Mouse (Mus musculus): ENCODE measurements around the gene Ifng. TPM values are rescaled to one million over a fixed set of nuclear protein-coding genes. Genes with fewer than 3 reads are reported as not detected.

The Ifng gene
- total RNA-seq (2014; rRNA removed) (0.68 TPM in 1 of 2 replicates, not detected in the other), polyA plus RNA-seq (2015; fragmentation: Nextera tagmentation; extraction: Ambion mirVana) (not detected in 2 replicates)

- Histone ChIP-seq H3K4me1 (ENCODE audit: insufficient read depth, low read length) (no peaks in the 10 kb centered on the region), H3K27me3 (ENCODE audit: insufficient read depth, low read length) (no peaks in the 10 kb centered on the region), H3K4me2 (ENCODE audit: low read depth, low read length) (no peak within 1 kb of the TSS), H3K27ac (no peak within 1 kb of the TSS), H3K36me3 (ENCODE audit: insufficient read depth, low read length) (no peaks in the 10 kb centered on the region), H3K4me3 (ENCODE audit: low read length) (no peak within 1 kb of the TSS), H3K9ac (replicated peaks; ENCODE audit: low read length) (no peak within 1 kb of the TSS), H3K9me3 (ENCODE audit: low read length) (no peaks in the 10 kb centered on the region)
- 93% methylated on average over 11 of the region's 11 CpGs for WGBS
- TF ChIP-seq CTCF (IDR thresholded peaks at IDR 0.05; ENCODE audit: low read depth), result no peak
- DNase-seq (ENCODE audit: low spot score) (no peak), ATAC-seq (no peak)
These were observed at the start of gene Ifng for GRCm38 (mm10) chr10:118440742-118441240. Gene Ifng (plus strand): TSS chr10:118441046.

- ATAC-seq (no peak), DNase-seq (ENCODE audit: low spot score) (no peak)
These were observed 40.9 kb upstream of the Ifng start for GRCm38 (mm10) chr10:118399917-118400316.

GRCm38 (mm10) chr10:118406463-118407221 is 34.2 kb upstream of the Ifng start:
- no peak overlapping the region for H3K4me3 ChIP-seq (ENCODE audit: low read length)
- H3K9me3 ChIP-seq (ENCODE audit: low read length), result no peaks in the 10 kb centered on the region
- H3K4me2 ChIP-seq (ENCODE audit: low read depth, low read length), result no peak overlapping the region
- no peaks in the 10 kb centered on the region for H3K4me1 ChIP-seq (ENCODE audit: insufficient read depth, low read length)
- WGBS, result 86% methylated on average over 5 of the region's 5 CpGs
- DNase-seq (ENCODE audit: low spot score) (no peak), ATAC-seq (no peak)
- no peaks in the 10 kb centered on the region for H3K27me3 ChIP-seq (ENCODE audit: insufficient read depth, low read length)
- TF ChIP-seq CTCF (IDR thresholded peaks at IDR 0.05; ENCODE audit: low read depth), result no peak
- H3K36me3 ChIP-seq (ENCODE audit: insufficient read depth, low read length), result no peaks in the 10 kb centered on the region
- no peak overlapping the region for H3K9ac ChIP-seq (replicated peaks; ENCODE audit: low read length)
- H3K27ac ChIP-seq, result no peak overlapping the region

More at GRCm38 (mm10) chr10:118399917-118400316, 40.9 kb upstream of the Ifng start:
- H3K36me3 ChIP-seq (ENCODE audit: insufficient read depth, low read length), result no peaks in the 10 kb centered on the region
- H3K4me3 ChIP-seq (ENCODE audit: low read length), result no peak overlapping the region
- H3K4me1 ChIP-seq (ENCODE audit: insufficient read depth, low read length), result no peaks in the 10 kb centered on the region
- no peaks in the 10 kb centered on the region for H3K27me3 ChIP-seq (ENCODE audit: insufficient read depth, low read length)
- no peak overlapping the region for H3K27ac ChIP-seq
- H3K9ac ChIP-seq (replicated peaks; ENCODE audit: low read length), result no peak overlapping the region
- H3K4me2 ChIP-seq (ENCODE audit: low read depth, low read length), result 0 out of 2 replicates have a peak overlapping the region, but pooled peaks have one; percentile 17
- H3K9me3 ChIP-seq (ENCODE audit: low read length), result no peaks in the 10 kb centered on the region
- 64% methylated on average over 16 of the region's 16 CpGs for WGBS
- no peak for TF ChIP-seq CTCF (IDR thresholded peaks at IDR 0.05; ENCODE audit: low read depth)

- no peak for ATAC-seq
- DNase-seq (ENCODE audit: low spot score), result no peak
- no peak overlapping the region for H3K9ac ChIP-seq (replicated peaks; ENCODE audit: low read length)
- TF ChIP-seq CTCF (IDR thresholded peaks at IDR 0.05; ENCODE audit: low read depth), result peak; percentile 15; the same call in 1 of the 2 replicates
- H3K4me1 ChIP-seq (ENCODE audit: insufficient read depth, low read length), result no peaks in the 10 kb centered on the region
- H3K27ac ChIP-seq, result no peak overlapping the region
- no peaks in the 10 kb centered on the region for H3K9me3 ChIP-seq (ENCODE audit: low read length)
- no peak overlapping the region for H3K4me2 ChIP-seq (ENCODE audit: low read depth, low read length)
- H3K27me3 ChIP-seq (ENCODE audit: insufficient read depth, low read length), result no peaks in the 10 kb centered on the region
- no peak overlapping the region for H3K4me3 ChIP-seq (ENCODE audit: low read length)
- H3K36me3 ChIP-seq (ENCODE audit: insufficient read depth, low read length), result no peaks in the 10 kb centered on the region
These were observed 29.5 kb upstream of the Ifng start for GRCm38 (mm10) chr10:118411377-118411776.

- no peaks in the 10 kb centered on the region for H3K27me3 ChIP-seq (ENCODE audit: insufficient read depth, low read length)
- H3K4me3 ChIP-seq (ENCODE audit: low read length), result no peak overlapping the region
- ATAC-seq, result no peak
- DNase-seq (ENCODE audit: low spot score), result no peak
- H3K27ac ChIP-seq, result no peak overlapping the region
- no peak overlapping the region for H3K9ac ChIP-seq (replicated peaks; ENCODE audit: low read length)
- H3K9me3 ChIP-seq (ENCODE audit: low read length), result no peaks in the 10 kb centered on the region
- H3K36me3 ChIP-seq (ENCODE audit: insufficient read depth, low read length), result no peaks in the 10 kb centered on the region
- no peak for TF ChIP-seq CTCF (IDR thresholded peaks at IDR 0.05; ENCODE audit: low read depth)
- H3K4me2 ChIP-seq (ENCODE audit: low read depth, low read length), result no peak overlapping the region
- WGBS, result 87% methylated on average over 5 of the region's 5 CpGs
- no peaks in the 10 kb centered on the region for H3K4me1 ChIP-seq (ENCODE audit: insufficient read depth, low read length)
These were observed 28.1 kb upstream of the Ifng start for GRCm38 (mm10) chr10:118412774-118413173.

GRCm38 (mm10) chr10:118419000-118419425 is 21.8 kb upstream of the Ifng start:
- WGBS, result 81% methylated on average over 7 of the region's 7 CpGs
- no peak for TF ChIP-seq CTCF (IDR thresholded peaks at IDR 0.05; ENCODE audit: low read depth)
- no peaks in the 10 kb centered on the region for H3K27me3 ChIP-seq (ENCODE audit: insufficient read depth, low read length)
- no peak overlapping the region for H3K4me3 ChIP-seq (ENCODE audit: low read length)
- no peak overlapping the region for H3K9ac ChIP-seq (replicated peaks; ENCODE audit: low read length)
- H3K36me3 ChIP-seq (ENCODE audit: insufficient read depth, low read length), result no peaks in the 10 kb centered on the region
- DNase-seq (ENCODE audit: low spot score) (no peak), ATAC-seq (no peak)
- H3K4me1 ChIP-seq (ENCODE audit: insufficient read depth, low read length), result no peaks in the 10 kb centered on the region
- no peak overlapping the region for H3K4me2 ChIP-seq (ENCODE audit: low read depth, low read length)
- H3K27ac ChIP-seq, result no peak overlapping the region
- no peaks in the 10 kb centered on the region for H3K9me3 ChIP-seq (ENCODE audit: low read length)

- no peak for DNase-seq (ENCODE audit: low spot score)
These were observed 19.9 kb upstream of the Ifng start for GRCm38 (mm10) chr10:118420896-118421295.

More at GRCm38 (mm10) chr10:118420896-118421295, 19.9 kb upstream of the Ifng start:
- H3K9me3 ChIP-seq (ENCODE audit: low read length), result no peaks in the 10 kb centered on the region
- no peak for ATAC-seq
- no peak overlapping the region for H3K9ac ChIP-seq (replicated peaks; ENCODE audit: low read length)
- no peak overlapping the region for H3K4me3 ChIP-seq (ENCODE audit: low read length)
- no peaks in the 10 kb centered on the region for H3K4me1 ChIP-seq (ENCODE audit: insufficient read depth, low read length)
- H3K4me2 ChIP-seq (ENCODE audit: low read depth, low read length), result no peak overlapping the region
- no peaks in the 10 kb centered on the region for H3K27me3 ChIP-seq (ENCODE audit: insufficient read depth, low read length)
- H3K27ac ChIP-seq, result no peak overlapping the region
- TF ChIP-seq CTCF (IDR thresholded peaks at IDR 0.05; ENCODE audit: low read depth), result no peak
- no peaks in the 10 kb centered on the region for H3K36me3 ChIP-seq (ENCODE audit: insufficient read depth, low read length)

Measured in hindbrain, postnatal 0 days (tissue).